Mouse (Mus musculus) mesoderm, embryonic 11.5 days (tissue): ENCODE measurements around the gene Ntn1.
A peak's percentile ranks its signal among the peaks of the same experiment; 100 is the strongest.

ENCODE experiments used
- DNase-seq: peaks from one replicate; pipeline ENCODE4 v3.0.0-alpha.2; 2012; ENCODE audit warnings: low read depth, low spot score

Ntn1 gene

DNA sequence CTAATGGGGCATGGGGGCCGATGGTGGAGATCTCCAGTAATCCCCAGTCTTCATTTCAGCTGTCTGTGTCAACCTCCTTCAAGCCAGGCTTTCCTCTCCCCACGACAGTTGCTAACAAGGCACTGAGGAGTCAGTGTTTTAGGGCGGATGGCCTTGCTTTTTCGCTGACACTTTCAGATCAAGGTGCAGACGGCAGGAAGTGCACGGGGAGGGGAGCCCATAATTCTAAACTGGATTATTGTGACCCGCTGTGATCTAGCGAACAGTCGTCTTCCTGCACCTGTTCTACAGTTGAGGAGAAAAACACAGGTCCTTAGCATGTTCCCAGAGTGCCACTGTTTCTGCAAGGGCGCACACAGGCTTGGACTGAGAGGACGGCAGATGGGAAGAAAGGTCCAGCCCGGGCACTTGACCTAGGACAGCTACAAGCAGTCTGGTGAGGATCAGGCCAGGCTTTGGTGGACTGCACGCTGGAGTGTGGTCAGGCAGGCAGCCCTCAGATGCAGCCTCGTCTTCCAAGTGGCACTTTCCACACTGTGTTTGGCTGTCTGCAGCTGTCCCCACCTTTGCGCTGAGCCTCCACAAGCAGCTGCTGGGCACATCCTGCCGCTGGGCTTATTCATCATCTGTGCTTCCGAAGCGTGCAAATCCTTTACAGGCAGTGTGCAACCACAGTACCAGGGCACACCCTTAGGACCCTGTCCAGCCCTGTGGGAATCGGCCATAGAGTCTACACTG lies 129.7 kb downstream of the Ntn1 start:
- no peak for DNase-seq

DNA sequence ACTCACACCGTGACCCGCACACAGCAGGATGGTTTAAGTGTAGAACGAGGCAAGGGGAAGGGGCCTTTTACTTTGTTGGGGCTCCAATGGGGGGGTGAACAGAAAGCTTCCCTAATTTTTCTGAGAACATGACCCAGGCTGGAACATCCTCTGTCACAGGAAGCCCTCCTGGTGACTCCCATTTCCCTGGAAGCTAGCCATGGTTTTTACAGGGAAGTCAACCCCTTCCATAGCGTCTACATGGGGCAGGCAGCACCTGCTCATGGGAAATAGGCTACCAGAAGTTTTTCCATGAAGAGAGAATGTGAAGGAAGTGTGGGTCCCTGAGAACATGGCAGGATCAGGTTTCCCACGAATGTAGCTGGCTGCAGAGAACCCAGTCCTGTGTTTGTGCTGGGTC lies 136.3 kb downstream of the Ntn1 start:
- DNase-seq, result no peak

DNA sequence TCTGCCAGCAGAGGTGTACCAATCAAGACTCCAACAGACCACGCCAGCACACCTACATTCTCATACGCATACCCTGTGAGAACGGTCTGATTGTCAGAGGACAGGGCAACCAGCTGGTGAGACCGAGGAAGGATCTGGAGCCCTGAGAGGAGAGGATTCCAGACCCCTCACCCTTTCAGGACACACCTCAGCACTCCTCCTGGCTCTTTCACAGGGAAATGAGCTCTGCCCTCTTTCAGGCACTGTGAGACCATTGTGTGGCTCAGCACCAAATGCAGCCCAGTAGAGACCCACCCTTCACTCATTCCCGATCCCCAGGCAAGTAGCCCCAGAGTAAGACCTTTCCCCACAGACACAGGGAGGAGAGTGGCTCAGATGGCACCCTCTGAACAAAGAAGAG lies 137.5 kb downstream of the Ntn1 start:
- DNase-seq, result no peak

DNA sequence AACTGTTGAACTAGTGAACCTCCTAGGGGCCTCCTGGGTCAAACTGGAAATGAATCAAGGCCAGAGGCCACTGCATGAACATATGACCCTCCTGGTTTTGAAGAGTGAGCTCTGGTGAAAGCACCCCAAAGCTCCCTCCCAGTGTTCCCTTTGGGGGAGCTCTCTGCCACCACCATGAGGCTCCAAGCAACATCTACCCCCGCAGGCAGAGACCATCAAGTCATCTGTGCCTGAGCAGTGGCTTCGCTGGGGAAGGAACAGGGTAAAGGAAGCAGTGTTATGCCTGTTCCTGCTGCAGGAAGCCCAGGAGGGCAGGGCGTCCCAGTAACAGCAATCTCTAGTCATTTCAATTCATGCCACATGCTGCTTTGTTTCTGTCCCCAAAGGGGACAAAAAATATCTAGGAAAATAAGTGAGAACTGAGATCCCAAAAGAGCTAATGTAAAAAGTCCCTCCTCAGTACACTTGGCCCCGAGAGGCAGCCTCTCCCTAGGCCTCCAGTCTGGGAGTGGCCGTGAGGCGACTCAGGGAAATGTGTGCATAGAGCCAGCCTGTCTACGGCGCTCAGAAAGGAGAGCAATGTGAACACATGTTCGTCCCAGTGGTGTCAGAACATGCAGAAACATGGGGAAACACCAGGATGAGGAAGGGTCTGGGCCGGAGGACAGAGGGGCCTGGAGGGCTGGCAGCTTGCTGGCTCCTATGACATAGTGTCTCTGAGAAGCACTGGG lies 139.3 kb downstream of the Ntn1 start:
- no peak for DNase-seq

DNA sequence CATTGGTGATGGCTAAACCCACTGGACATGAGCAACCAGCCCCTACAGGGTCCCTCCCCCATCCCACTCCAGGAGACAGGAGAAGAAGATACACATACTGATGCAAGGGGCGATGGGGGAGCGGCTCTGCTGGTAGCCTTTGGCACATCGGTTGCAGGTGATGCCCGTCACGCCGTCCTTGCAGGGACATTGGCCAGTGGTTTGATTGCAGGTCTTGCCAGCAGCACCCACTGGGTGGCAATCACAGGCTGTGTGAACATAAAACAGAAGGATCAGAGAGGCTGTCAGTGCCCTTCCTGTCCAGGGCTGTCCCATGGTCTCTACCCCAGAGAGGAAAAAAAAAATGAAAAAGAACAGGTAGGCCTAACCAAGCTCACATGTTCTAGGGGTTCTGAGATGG lies 140.2 kb downstream of the Ntn1 start:
- no peak for DNase-seq

DNA sequence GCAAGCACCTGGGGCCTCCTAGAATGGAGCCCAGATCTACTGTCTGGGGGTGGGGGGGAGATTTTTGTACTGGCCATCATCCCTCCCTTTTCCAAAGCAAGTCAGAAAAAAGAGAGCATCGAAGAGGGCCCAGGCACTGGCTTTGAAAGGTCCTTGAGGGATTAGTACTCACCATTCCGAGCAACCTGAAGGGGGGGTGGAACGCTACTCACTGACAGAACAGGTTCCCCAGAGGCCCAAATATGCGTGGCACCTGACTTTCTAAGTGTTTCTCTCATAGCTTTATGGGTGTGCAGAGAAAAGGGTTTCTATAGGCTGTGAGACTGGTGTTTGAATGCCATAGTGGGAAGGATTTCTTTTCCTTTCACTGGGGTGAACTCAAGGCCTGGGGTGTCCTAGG lies 142.1 kb downstream of the Ntn1 start:
- no peak for DNase-seq

DNA sequence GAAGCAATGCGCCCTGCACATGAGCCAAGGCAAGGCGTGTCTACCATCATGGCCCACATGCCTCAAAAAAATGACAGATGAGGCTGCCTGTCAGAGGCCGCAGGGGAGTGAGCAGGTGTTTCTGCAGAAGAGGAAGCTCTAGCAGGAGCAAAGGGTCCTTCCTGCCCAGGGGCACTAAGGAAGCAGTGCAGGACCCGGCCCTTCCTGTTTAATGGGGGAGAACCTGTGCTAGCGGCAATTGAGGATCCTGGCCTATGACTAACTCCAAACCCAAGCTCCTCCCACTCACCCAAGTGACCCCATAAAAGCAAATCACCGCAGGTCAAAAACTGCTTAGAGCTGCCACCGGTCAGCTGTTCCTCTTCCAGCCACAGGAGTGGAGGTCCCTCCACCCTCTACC lies 147.1 kb downstream of the Ntn1 start:
- DNase-seq, result no peak

DNA sequence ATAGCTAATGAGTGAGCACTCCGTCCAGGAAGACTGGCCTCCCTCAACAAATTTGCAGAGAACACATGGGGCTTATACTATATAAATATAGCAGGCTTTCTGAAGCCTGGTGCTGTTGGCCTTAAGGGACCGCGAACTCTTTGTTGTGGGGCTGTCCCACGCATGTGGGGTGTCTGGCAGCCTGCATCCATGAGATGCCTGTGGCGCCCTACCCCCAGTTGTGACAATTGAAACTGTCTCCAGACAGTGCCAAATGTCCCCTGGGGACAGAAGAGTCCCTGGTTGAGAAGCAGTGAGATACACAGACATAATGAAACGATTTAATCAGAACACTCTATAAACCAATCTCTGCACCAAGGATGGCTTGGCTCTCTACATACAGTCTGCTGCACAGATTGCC lies 150.5 kb downstream of the Ntn1 start:
- DNase-seq, result no peak

DNA sequence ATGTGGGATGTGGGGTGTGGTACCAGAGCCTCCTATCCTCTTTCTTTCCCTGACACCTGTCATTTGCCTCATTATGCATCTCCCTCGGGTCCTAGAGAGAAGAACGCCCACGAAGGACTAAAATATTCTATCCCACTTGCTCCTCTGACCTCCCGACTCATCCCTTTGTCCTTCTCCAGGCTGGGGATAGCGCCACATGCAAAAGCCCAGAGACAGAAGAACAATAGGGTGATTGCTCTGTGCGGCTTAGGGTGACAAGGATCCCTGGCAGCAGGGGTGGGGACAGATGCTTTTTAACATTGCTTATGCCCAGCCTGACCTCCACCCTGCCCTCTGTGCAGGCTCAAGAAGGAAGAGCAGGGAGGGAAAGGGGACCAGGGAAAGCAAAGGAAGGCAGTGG lies 152.7 kb downstream of the Ntn1 start:
- DNase-seq, result peak; percentile 33

DNA sequence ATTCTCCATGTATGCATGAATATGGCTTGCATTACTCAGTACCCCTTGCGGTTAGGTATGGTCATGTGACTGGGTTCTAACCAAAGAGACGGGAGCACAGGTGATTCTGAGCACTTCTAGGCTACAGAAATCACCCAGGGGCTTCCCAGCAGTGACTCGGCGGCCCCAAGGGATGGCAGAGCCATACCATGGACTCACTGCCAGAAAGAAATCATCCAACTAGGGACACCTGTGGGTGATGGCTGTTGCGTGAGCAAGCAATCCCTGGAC lies 155.7 kb downstream of the Ntn1 start:
- no peak for DNase-seq

DNA sequence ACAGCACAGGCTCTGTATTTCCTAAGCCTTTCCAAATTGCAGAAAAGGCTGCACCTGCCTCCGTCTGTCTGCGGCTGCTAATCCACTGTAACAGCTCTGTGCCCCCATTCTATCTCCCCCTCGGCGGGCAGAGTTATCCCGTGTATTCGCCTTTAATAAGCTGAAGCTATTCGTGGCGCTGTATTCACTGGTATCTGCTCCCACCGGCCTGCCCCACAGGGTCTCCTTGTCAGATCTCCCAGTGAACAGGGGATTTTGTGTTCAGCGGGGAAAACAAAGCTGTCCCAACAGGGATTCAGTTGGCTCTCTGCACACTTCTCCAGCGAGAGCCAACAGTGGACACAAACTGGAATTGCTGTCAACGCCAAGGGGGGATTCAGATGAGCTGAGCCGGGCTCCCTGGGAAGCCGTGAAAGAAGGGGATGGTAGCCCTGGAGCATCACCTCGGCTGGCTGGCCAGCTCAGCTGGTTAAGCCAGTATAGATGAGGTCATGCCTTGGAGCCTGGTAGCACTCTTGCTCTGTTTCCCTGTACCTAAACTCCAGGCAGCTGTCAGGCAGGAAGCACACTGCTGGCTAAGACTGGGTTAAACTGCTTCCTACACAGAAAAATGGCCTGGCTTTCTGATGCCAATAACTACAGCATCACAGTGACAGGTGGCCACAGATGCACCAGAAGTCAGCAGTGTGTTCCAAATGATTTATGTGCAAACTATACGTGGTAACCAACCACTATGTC lies 156.2 kb downstream of the Ntn1 start:
- no peak for DNase-seq

DNA sequence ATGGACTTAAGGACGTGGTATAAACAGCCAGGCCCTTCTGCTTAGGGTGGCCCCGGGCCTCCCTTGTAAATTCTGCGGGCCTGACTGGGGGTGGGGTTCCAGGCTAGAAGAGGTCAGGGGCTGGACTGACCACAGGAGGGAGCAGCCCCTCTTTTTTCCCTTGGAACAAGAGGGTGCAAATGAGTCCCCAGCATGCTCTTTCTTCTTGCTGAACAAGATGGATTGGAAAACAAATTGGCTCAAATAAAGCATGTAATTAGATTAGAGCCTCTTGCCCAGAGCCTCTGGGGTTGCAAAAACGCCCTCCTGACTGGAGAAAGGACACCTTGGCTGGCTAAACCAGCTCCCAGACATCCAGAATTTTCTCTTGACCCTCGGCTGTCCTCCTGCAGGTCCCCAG lies 160.9 kb downstream of the Ntn1 start:
- DNase-seq, result no peak

DNA sequence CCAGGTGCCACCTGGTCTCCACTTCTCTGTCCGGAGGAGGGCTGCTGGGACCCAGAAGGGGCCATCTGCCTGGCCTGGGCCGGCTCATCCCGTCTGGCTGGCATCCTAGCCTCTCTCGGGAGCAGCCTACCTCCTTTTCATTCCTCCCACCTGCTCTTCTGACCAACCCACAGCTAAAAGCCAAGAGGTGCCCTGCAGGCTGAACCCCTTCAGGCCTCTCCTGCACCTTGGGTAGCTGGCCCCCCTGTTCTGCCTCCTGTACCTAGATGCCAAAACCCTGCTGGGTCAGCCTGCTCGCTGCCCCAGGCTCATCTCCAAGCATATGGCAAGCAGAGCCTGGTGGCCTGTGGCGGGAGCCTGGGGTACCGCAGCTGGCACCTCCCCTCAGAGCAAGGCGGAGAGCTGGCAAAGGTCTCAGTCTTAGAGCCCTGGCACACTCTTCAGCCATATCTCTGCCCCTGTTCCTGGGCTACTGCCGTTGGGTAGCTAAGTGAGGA lies 167.1 kb downstream of the Ntn1 start:
- DNase-seq, result no peak

DNA sequence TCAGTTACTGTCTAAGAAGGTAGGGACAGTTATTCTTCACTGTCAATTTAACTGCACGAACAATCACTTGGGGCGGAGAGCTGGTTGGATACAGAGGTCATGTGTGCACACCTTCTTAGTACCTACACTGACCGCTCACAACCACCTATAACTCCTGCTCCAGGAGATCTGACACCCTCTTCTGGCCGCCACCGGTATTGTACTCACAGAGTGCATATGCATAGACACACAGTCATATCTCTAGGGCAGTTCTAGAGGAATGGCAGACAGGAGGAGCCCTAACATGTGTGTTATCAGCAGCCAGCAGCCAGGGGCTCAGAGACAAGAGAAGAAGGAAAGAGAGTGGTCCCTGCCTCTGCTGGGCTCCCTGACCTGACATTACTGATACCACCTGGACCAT lies 169.1 kb downstream of the Ntn1 start:
- no peak for DNase-seq

DNA sequence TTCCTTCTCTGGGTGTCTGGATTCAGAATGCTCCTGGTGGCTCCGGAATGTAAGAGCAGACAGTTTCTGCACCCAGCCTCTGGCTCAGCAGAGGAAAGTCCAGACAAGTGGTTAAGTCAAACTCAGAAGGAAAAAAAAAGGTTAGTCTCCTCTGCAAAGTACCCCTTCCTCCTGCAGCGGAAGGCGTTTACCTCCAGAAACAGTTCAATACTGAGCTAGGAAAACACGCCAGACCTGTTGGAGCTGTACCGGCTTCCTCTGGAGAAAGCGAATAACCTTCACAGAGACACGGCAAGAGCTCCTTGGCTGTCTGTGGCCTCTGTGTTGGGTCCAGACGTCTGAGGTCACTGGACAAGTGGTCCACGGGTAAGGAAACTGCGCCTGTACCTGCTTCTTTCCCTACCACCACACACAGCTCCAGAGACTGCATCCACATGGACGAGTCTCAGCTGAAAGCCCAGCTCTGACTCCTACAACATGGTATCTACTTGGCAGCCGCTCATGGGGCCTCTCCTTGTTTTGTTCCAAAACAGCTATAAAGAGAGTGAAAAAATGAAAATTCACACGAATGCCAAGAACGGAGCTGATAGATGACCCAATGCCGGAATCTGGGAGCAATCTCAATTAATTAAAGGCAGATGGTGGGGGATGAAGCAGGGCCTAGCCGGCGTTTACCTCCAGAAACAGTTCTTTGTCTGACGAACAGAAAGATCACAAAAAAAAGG lies 171.5 kb downstream of the Ntn1 start:
- no peak for DNase-seq

DNA sequence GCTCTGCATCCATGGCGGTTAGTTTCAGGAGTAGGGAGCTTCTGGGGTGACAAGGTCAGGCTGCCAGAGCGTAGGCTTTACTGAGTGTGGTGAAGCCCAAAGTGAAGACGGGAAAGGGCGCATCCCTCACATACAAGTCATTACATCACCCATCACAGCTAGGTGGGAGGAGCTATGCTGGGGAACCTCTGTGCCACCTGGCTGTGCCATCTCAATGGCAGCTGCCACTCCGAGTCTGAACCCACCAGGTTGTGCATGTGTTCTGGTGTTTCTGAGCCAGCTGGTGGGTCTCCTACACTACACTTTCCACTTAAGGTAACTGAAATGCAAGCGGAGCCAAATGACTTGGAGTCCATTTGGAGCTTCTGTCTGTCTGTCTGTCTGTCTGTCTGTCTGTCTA lies 172.8 kb downstream of the Ntn1 start:
- DNase-seq, result no peak

DNA sequence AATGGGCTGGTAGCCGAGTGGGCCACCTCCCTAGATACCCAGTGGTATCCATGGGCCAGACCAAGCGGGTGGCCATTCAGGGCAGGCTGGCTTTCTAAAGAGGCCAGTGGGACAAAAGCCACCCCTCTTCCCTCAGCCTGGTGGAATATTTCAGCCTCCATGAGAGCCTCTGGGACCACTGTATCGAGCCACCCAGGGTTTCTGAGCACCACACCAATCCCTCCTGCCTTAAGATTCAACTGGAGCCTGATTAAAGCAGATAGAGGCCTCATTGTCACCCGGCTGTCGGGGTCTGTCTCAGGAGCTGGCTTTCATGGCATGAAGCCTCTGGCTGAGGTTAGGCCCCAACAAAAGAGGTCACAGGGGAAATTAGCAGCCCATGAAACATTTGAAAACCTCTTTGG lies 174.0 kb downstream of the Ntn1 start:
- DNase-seq, result no peak

DNA sequence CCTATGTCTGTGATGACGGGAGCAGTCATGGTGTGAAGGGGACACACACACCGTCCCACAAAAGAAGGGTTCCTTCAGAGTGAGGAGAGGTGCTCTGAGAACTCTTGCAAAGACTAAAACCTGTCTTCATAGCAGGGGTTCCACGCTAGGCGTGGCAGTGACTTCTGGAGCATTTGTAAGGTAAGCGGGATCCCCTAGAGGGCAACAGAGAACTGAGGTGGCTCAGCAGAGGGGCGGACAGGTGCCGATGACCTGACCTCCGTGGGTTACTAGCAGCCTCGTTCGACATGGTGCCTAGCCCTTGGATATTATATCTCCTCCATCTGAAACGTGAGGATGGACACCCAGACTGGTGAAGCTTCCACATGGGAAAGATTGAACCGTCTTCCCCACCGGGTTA lies 177.5 kb downstream of the Ntn1 start:
- DNase-seq, result no peak

DNA sequence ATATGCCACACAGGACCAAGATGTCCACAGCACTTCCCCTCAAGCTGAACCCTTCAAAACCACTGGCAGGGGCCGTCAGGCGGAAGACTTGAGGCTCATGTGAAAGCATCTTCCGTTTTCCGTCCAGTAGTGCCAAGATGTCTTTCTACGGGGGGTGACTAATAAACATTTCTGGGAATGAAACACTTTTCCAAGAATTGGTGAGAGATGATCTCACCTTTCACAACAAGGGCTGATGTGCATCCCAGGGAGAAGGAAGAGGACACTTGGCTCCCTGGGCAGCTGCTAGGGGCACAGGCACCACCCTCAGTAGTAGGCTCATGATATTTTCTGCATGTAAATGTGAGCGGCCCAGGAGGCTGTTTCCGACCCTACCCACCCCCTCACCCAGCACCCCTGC lies 178.4 kb downstream of the Ntn1 start:
- no peak for DNase-seq

DNA sequence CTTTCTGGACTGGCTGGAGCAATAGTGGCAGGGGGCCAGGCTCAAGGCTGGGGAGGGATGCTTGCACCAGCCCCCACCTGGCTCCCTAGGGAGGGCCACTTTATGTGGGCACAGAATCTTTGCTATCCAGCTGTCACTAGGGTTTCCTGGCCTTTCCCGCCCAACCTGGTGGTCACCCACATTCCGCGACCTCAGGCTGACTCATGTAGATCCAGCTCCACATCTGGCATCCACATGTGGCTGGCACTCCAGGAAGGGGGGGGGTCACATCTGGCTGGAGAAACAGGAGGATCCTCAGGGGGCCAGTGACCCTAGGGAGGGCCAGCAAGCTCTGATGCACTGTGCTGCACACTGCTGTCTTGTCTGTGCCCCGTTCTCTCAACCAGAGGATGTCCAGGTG lies 179.9 kb downstream of the Ntn1 start:
- peak; percentile 62 for DNase-seq

DNA sequence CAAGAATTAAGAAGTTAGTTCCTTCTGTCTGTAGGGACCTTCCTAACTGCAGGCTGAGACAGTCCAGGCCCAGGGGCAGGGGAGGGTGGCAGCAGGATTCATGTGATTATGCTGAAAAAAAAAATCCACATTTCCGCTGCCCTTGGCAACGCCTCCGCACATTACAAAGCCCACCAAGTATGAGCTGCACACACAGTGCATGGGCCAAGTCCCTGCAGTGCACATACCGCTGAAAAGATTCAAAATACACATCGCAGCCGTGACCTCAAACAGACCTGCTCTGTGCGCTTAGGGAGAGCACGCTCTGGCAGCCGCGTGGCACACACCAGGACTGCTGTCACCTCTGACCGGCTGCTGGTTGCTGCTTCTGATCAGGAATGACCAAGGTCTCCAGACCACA lies 184.6 kb downstream of the Ntn1 start:
- no peak for DNase-seq

DNA sequence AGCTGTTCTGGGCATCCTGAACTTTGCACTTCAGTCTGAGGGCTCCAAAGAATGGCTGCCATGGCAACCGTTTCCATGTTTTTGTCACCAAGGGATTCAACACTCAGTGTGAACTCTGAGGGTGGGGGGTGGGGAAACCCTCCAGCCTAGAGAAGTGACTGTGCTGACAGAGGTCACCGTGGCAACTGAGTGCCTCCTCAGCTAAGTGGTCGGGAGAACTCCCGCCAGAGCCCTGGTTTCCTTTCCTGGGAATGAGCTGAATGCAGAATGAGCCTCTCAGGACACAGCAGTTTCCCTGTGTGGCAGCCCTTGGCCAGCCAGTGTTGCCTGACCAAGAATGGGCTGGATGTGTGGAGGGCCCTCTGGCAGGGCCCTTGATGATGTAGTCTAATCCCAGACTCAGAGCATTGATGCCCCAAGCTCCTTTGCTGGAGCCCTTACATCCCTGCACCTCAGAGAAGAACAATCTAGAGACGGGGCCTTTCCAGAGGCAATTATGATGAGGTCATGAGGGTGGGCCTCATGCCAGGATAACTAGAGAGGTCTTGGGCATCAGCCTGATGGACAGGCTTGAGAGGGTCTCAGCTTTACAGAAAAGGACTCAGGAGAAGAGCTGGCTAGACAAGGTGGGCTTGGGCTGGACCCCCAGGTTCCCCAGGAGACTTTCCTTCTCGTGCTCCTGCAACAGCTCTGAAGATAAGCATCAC lies 185.3 kb downstream of the Ntn1 start:
- DNase-seq, result peak; percentile 90
